Mouse (Mus musculus) layer of hippocampus, adult 9-11 months (tissue): ENCODE measurements around the gene Hoxc8.

Experiments
- DNase-seq: peaks from one replicate; pipeline ENCODE4 v3.0.0; 2022

Gene Hoxc8

DNA sequence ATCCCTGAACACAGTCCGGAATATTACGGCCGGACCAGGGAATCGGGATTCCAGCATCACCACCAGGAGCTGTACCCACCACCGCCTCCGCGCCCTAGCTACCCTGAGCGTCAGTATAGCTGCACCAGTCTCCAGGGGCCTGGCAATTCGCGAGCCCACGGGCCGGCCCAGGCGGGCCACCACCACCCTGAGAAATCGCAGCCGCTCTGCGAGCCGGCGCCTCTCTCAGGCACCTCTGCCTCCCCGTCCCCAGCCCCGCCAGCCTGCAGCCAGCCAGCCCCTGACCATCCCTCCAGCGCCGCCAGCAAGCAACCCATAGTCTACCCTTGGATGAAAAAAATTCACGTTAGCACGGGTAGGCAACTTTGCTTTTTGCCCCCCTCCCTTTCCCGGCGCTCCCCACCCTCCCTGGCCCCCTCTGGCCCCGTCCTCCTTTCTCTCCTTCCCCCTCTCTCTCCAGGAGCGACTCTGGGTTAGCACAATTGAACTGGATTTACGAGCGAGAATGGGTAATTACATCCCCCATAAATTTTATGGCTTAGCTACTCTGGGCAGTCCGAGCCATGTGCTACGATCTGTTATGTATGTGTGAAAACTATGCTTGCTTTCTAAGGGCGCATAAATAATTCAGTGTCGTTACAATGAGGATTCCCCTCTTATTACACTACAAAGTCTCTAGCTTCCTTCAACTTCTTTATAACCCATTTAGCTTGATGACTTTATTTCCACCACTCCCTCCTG lies 44.6 kb downstream of the Hoxc8 start:
- no peak for DNase-seq

DNA sequence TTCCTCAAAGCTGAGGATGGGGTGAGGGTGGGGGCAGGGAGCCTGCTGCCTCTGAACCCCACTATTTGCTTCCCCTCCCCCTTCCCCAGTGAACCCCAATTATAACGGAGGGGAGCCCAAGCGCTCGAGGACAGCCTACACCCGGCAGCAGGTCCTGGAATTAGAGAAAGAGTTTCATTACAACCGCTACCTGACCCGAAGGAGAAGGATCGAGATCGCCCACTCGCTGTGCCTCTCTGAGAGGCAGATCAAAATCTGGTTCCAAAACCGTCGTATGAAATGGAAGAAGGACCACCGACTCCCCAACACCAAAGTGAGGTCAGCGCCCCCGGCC lies 45.1 kb downstream of the Hoxc8 start:
- no peak for DNase-seq

DNA sequence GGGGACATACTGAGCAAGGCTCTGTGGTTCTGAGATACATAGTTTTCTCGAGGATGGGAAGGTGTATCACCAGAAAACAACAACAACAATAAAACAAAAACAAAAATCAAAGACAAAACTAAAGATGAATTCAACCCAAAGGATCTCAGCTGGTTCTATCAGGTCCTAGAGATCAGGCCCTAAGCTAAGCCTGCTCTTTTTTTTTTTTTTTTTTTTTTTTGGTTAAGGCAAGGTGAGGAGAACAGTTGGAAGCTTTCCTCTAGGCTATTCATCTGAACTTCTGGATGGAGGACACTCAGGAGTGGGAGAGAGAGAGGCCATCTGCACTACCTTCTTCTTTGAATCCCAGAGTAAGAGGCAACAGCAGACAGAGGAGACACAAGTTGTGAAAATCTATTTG lies 47.2 kb downstream of the Hoxc8 start:
- no peak for DNase-seq

DNA sequence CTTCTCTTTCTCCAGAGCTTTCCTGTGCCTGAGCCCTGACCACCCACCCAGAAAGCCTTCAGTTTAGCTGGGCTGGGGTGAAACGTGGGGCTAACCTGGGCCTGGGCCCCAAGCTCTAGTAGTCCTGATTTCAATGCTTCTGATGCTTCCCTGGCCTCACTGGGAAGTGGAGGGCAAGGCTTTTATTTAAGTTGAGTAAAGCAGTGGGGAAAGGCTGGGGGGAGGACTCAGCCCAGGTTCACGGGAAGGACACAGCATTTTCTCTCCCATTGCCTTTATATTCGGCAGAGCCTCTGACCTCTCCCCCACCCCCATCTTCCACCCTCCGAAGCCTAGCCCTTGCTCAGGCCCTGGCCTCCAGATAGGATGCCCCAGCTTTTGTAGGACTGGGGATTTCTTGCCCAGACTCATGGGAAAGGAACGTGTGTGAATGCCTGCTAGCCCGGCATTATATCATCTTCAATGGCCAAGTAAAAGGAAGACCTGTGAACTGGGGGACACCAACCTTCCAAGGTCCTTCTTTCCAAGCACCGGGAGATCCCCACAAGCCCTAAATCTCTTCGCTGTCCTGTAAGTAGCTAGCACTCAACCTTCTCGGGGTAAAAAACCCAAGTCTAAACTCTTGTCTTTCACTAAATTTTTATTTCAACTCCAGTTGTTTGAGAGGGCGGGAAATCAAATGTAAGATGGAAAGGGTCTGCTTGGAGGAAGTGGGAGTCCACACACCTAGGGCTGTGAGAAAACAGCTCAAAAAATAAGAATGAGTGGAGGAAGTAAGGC lies 48.5 kb downstream of the Hoxc8 start:
- DNase-seq = no peak

DNA sequence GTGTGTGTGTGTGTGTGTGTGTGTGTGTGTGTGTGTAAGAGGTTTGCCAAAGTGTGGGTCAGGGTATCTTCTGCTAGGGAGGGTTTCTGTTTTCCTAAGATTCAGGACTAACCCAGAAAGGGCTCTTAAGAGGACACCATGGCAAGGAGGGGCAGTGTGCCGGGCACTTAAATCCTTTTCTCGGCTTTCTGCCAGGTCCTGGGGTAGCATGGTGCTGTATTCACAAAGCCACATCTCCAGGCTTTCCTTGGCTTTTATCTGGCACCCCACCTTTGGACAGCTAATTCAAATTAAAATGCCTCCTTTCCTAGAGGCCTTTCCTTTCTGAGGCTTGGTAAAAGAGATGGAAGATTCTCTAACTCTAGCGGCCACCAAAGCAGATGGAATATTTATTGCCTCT lies 49.2 kb downstream of the Hoxc8 start:
- no peak for DNase-seq

DNA sequence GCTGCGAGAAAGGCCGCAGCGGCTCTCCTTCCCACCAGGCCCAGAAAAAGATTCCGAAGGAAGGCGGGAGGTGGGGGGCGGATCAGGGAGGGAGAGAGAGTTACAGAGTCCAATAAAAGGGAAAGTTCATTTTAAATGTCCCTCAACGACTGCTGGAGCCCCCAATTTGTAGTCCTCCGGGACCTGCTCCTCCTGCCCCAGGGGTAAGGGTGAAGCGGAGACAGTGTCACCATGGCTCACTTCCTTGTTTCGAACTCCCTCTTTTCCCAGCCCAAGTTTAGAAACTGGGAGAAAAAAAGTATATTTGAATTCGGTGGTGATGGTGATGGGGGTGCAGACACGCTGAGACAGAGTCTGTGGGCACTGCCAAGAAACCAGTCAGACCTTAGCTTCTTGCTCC lies 50.2 kb downstream of the Hoxc8 start:
- no peak for DNase-seq

DNA sequence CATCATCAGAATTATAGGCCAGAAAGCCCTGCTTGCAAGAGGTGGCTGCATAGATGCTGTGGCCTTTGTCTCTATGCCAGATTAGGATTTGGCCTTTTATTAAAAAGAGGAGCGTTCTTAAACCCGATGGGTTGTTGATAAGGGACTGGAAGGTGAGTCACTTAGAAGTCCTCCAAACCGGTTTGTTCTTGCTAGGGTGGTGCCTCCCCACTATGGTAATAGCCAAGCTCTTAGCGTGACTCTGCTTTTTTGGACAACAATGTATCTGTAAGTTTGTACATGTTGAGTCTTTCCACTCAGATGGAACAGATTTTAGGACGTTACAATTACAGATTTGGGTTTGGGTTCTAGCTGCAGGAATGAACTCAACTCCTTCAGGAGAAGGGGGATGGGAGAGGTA lies 51.2 kb downstream of the Hoxc8 start:
- DNase-seq = no peak

DNA sequence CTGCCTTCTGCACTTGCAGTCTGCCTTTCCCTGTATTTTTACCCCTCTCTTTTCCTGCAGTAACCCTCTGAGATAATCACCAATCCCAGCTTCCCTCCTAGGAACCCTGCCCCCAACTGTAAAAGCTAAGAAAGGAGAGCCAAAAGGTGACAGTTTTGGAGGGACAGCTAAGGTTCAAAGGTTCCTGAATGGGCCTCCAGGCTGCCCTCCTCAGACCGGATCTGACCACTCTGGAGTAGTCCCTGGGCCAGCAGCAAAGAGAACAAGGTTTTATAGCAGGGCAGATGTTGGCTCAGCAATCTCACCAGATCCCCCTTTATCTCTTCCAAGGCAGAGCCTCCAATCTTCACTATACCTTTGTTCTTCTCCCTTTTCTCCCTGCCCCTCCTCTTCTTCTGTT lies 51.8 kb downstream of the Hoxc8 start:
- no peak for DNase-seq
